Mouse (Mus musculus) ES-E14 (cell line): ENCODE measurements around the gene Inpp5k.

Experiments
- HCFC1 ChIP-seq: IDR thresholded peaks from 2 replicates; pipeline ENCODE4 v1.6.1; 2012; ENCODE audit warnings: low read length, inconsistent platforms, borderline replicate concordance; ENCODE audit not compliant: insufficient read depth
- MAFK ChIP-seq: IDR thresholded peaks from 2 replicates; pipeline ENCODE4 v1.6.1; 2014; ENCODE audit warnings: mild to moderate bottlenecking, low read depth, low read length, inconsistent platforms; ENCODE audit not compliant: insufficient read depth
- ZC3H11A ChIP-seq: IDR thresholded peaks from 2 replicates; pipeline ENCODE4 v1.6.1; 2012; ENCODE audit warnings: low read depth, mild to moderate bottlenecking, inconsistent platforms, low read length, borderline replicate concordance
- ZNF384 ChIP-seq: IDR thresholded peaks from 2 replicates; pipeline ENCODE4 v1.6.1; 2012; ENCODE audit warnings: low read depth, low read length, inconsistent platforms

- no peak for TF ChIP-seq HCFC1
- TF ChIP-seq ZC3H11A: no peak
- no peak for TF ChIP-seq ZNF384
- no peak for TF ChIP-seq MAFK
Measured at GRCm38 (mm10) chr11:75630098-75630497, 690 bp upstream of the Inpp5k start.
